10 mouse cellular contexts compared by ENCODE assay signal in the genomic region with DNA sequence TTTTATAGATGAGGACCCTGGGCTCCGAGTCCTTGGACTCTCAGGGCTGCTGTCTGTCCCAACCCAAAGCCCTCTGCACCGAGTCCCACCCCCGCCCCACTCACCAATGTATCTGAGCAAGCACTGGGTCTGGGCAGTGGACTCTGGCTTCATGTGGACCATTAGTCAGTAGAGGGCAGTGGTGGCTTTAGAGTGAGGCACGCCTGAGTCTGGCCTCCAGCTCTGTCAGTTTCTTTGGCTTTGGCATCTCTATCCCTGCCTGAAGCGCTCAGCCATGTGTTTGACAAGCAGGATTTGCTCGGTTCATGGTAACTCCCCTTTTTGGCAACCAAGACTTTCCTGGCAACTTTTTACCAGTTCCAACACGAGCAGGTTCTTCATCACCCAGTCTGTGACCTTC.
DNase-seq lines count a peak whose midpoint lies in the region; ATAC-seq and TF ChIP-seq lines count a peak whose summit lies in the region.
"Had no signal": no experiment of that assay in that cellular context is flagged by ENCODE, and none has a peak within 500 bp of the region (broad histone marks: within the 10 kb centered on the region; RNA-seq: fewer than 3 reads in every experiment).

No protein-coding gene starts in this region.

- intact Hi-C loops in gastrocnemius, postnatal 14 days (cut with DNase I; ENCODE audit: low total_unique reads), result no loop called here
- intact Hi-C loops in left cerebral cortex, postnatal 36 days (cut with DNase I), result no loop called here

- WGBS in lung, embryonic 14.5 days, result 36% methylated on average over 7 of the region's 7 CpGs

- no peak overlapping the region for H3K4me2 ChIP-seq in lung, embryonic 14.5 days
- H3K4me2 ChIP-seq: embryonic facial prominence, embryonic 13.5 days had no signal

- no peak overlapping the region for H3K9ac ChIP-seq in lung, embryonic 14.5 days
- H3K9ac ChIP-seq: embryonic facial prominence, embryonic 13.5 days had no signal

- no peaks in the 10 kb centered on the region for H3K36me3 ChIP-seq in lung, embryonic 14.5 days (ENCODE audit: insufficient read depth)
- H3K36me3 ChIP-seq: embryonic facial prominence, embryonic 13.5 days had no signal

- no peak for ATAC-seq in lung, embryonic 14.5 days (ENCODE audit: insufficient read depth)

- H3K4me3 ChIP-seq in lung, embryonic 14.5 days (ENCODE audit: low read depth, low read length), result no peak overlapping the region
- H3K4me3 ChIP-seq: embryonic facial prominence, embryonic 13.5 days; megakaryocyte, embryonic 14.5 days had no signal

- H3K4me1 ChIP-seq in lung, embryonic 14.5 days (ENCODE audit: insufficient read depth), result no peaks in the 10 kb centered on the region
- H3K4me1 ChIP-seq: embryonic facial prominence, embryonic 13.5 days; megakaryocyte, embryonic 14.5 days had no signal

- peak; percentile 21; the same call in 1 of the 2 replicates for TF ChIP-seq CTCF in lung, embryonic 14.5 days (IDR thresholded peaks at IDR 0.05; ENCODE audit: low read depth)

- no peak overlapping the region for H3K27ac ChIP-seq in lung, embryonic 14.5 days (ENCODE audit: low read depth)
- H3K27ac ChIP-seq: embryonic facial prominence, embryonic 13.5 days had no signal

- no peaks in the 10 kb centered on the region for H3K9me3 ChIP-seq in lung, embryonic 14.5 days (ENCODE audit: low read depth, low read length)
- H3K9me3 ChIP-seq: embryonic facial prominence, embryonic 13.5 days; megakaryocyte, embryonic 14.5 days had no signal

- H3K27me3 ChIP-seq in lung, embryonic 14.5 days (ENCODE audit: insufficient read depth, low read length), result no peaks in the 10 kb centered on the region

- DNase-seq in gastrocnemius, postnatal 14 days, result peak; percentile 29
- no peak for DNase-seq in gastrocnemius, adult 8-10 months (ENCODE audit: low spot score in 2 of 2)
- DNase-seq in lung, embryonic 14.5 days, result peak; percentile 5
- no peak for DNase-seq in lung, postnatal 4 days
- DNase-seq in cerebellum, postnatal 14 days, result peak; percentile 84 to 85
- DNase-seq in retina, embryonic 14.5 days (ENCODE audit: low spot score), result peak; percentile 61
- DNase-seq in left cerebral cortex, adult 9 months (ENCODE audit: low spot score in 2 of 2), result no peak
- no peak for DNase-seq in left cerebral cortex, postnatal 36 days (ENCODE audit: low spot score in 2 of 2)

Comparison
In these comparisons a context has a peak if more than half of its experiments do, and no peak if none do; other contexts are left out.
1. DNase-seq: peak in gastrocnemius, postnatal 14 days (single experiment), lung, embryonic 14.5 days (single experiment), cerebellum, postnatal 14 days (2 of 2) and retina, embryonic 14.5 days (single experiment); none in gastrocnemius, adult 8-10 months (0 of 2), lung, postnatal 4 days (0 of 2), left cerebral cortex, adult 9 months (0 of 2) and left cerebral cortex, postnatal 36 days (0 of 2).